Mouse (Mus musculus): Measurements from ENCODE around the gene Ubtd2. TPM values are rescaled to one million over a fixed set of nuclear protein-coding genes. Genes with fewer than 3 reads are reported as not detected.

Gene Ubtd2
- polyA plus RNA-seq, 1 experiment from 2014 or later, result 25.1 TPM

GRCm38 (mm10) chr11:32536954-32537353 is 81.8 kb downstream of the Ubtd2 start:
- H3K27ac ChIP-seq (ENCODE audit: low read length), result no peak overlapping the region
- H3K27me3 ChIP-seq (replicated peaks; ENCODE audit: insufficient read depth, low read length), result no peaks in the 10 kb centered on the region
- no peak for TF ChIP-seq EP300 (IDR thresholded peaks at IDR 0.05)
- no peak for TF ChIP-seq CTCF (IDR thresholded peaks at IDR 0.05)
- H3K9me3 ChIP-seq (ENCODE audit: low read length), result no peaks in the 10 kb centered on the region
- H3K36me3 ChIP-seq (ENCODE audit: insufficient read depth, low read length), result no peaks in the 10 kb centered on the region
- H3K4me2 ChIP-seq (replicated peaks; ENCODE audit: low read depth, low read length), result no peak overlapping the region
- no peak overlapping the region for H3K4me3 ChIP-seq (ENCODE audit: low read depth, low read length)
- H3K4me1 ChIP-seq (ENCODE audit: insufficient read depth, low read depth, low read length), result peaks cover 13% of the 10 kb centered on the region
- WGBS, result 57% methylated on average over 7 of the region's 7 CpGs
- H3K9ac ChIP-seq (replicated peaks; ENCODE audit: low read depth), result no peak overlapping the region
- ATAC-seq (no peak), DNase-seq (ENCODE audit: low spot score) (no peak)

- Histone ChIP-seq H3K27ac (ENCODE audit: low read length) (no peak overlapping the region), H3K4me3 (ENCODE audit: low read depth, low read length) (no peak overlapping the region), H3K27me3 (replicated peaks; ENCODE audit: insufficient read depth, low read length) (no peaks in the 10 kb centered on the region), H3K9ac (replicated peaks; ENCODE audit: low read depth) (no peak overlapping the region), H3K4me1 (ENCODE audit: insufficient read depth, low read depth, low read length) (peaks cover 12% of the 10 kb centered on the region), H3K4me2 (replicated peaks; ENCODE audit: low read depth, low read length) (no peak overlapping the region), H3K36me3 (ENCODE audit: insufficient read depth, low read length) (no peaks in the 10 kb centered on the region), H3K9me3 (ENCODE audit: low read length) (no peaks in the 10 kb centered on the region)
- no peak for TF ChIP-seq CTCF (IDR thresholded peaks at IDR 0.05)
- TF ChIP-seq EP300 (IDR thresholded peaks at IDR 0.05), result no peak
- ATAC-seq (no peak), DNase-seq (ENCODE audit: low spot score) (no peak)
- WGBS, result 54% methylated on average over 6 of the region's 6 CpGs
These were observed 83.3 kb downstream of the Ubtd2 start for GRCm38 (mm10) chr11:32538435-32538834.

GRCm38 (mm10) chr11:32538846-32539245 is 83.7 kb downstream of the Ubtd2 start:
- H3K36me3 ChIP-seq (ENCODE audit: insufficient read depth, low read length), result no peaks in the 10 kb centered on the region
- H3K9ac ChIP-seq (replicated peaks; ENCODE audit: low read depth), result no peak overlapping the region
- DNase-seq (ENCODE audit: low spot score), result no peak
- H3K27ac ChIP-seq (ENCODE audit: low read length), result no peak overlapping the region
- H3K27me3 ChIP-seq (replicated peaks; ENCODE audit: insufficient read depth, low read length), result no peaks in the 10 kb centered on the region
- H3K4me3 ChIP-seq (ENCODE audit: low read depth, low read length), result no peak overlapping the region
- H3K4me1 ChIP-seq (ENCODE audit: insufficient read depth, low read depth, low read length), result peaks cover 8% of the 10 kb centered on the region; the same call in 1 of the 2 replicates
- no peak for ATAC-seq
- 59% methylated on average over 4 of the region's 4 CpGs for WGBS
- H3K9me3 ChIP-seq (ENCODE audit: low read length), result no peaks in the 10 kb centered on the region
- H3K4me2 ChIP-seq (replicated peaks; ENCODE audit: low read depth, low read length), result no peak overlapping the region
- no peak for TF ChIP-seq CTCF (IDR thresholded peaks at IDR 0.05)
- TF ChIP-seq EP300 (IDR thresholded peaks at IDR 0.05), result no peak

- no peaks in the 10 kb centered on the region for H3K36me3 ChIP-seq (ENCODE audit: insufficient read depth, low read length)
- WGBS, result 67% methylated on average over 7 of the region's 7 CpGs
- no peak overlapping the region for H3K4me2 ChIP-seq (replicated peaks; ENCODE audit: low read depth, low read length)
- ATAC-seq (no peak), DNase-seq (ENCODE audit: low spot score) (no peak)
- no peaks in the 10 kb centered on the region for H3K27me3 ChIP-seq (replicated peaks; ENCODE audit: insufficient read depth, low read length)
- TF ChIP-seq CTCF (IDR thresholded peaks at IDR 0.05) (no peak), EP300 (IDR thresholded peaks at IDR 0.05) (no peak)
- peaks cover 12% of the 10 kb centered on the region; the same call in 1 of the 2 replicates for H3K4me1 ChIP-seq (ENCODE audit: insufficient read depth, low read depth, low read length)
- H3K9me3 ChIP-seq (ENCODE audit: low read length), result no peaks in the 10 kb centered on the region
- no peak overlapping the region for H3K27ac ChIP-seq (ENCODE audit: low read length)
- no peak overlapping the region for H3K9ac ChIP-seq (replicated peaks; ENCODE audit: low read depth)
- H3K4me3 ChIP-seq (ENCODE audit: low read depth, low read length), result no peak overlapping the region
These were observed 84.5 kb downstream of the Ubtd2 start for GRCm38 (mm10) chr11:32539717-32540116.

GRCm38 (mm10) chr11:32540463-32540862 is 85.3 kb downstream of the Ubtd2 start:
- no peak overlapping the region for H3K4me2 ChIP-seq (replicated peaks; ENCODE audit: low read depth, low read length)
- 81% methylated on average over 6 of the region's 6 CpGs for WGBS
- no peak overlapping the region for H3K27ac ChIP-seq (ENCODE audit: low read length)
- H3K4me1 ChIP-seq (ENCODE audit: insufficient read depth, low read depth, low read length), result peaks cover 12% of the 10 kb centered on the region; the same call in 1 of the 2 replicates
- no peaks in the 10 kb centered on the region for H3K9me3 ChIP-seq (ENCODE audit: low read length)
- no peak overlapping the region for H3K9ac ChIP-seq (replicated peaks; ENCODE audit: low read depth)
- no peak for DNase-seq (ENCODE audit: low spot score)
- TF ChIP-seq EP300 (IDR thresholded peaks at IDR 0.05) (no peak), CTCF (IDR thresholded peaks at IDR 0.05) (no peak)
- no peak overlapping the region for H3K4me3 ChIP-seq (ENCODE audit: low read depth, low read length)
- H3K36me3 ChIP-seq (ENCODE audit: insufficient read depth, low read length), result no peaks in the 10 kb centered on the region
- no peak for ATAC-seq
- no peaks in the 10 kb centered on the region for H3K27me3 ChIP-seq (replicated peaks; ENCODE audit: insufficient read depth, low read length)

GRCm38 (mm10) chr11:32542181-32542580 is 87.0 kb downstream of the Ubtd2 start:
- WGBS, result 93% methylated on average over 4 of the region's 4 CpGs
- ATAC-seq (no peak), DNase-seq (ENCODE audit: low spot score) (no peak)
- Histone ChIP-seq H3K4me2 (replicated peaks; ENCODE audit: low read depth, low read length) (no peak overlapping the region), H3K9me3 (ENCODE audit: low read length) (no peaks in the 10 kb centered on the region), H3K27ac (ENCODE audit: low read length) (no peak overlapping the region), H3K4me3 (ENCODE audit: low read depth, low read length) (no peak overlapping the region), H3K9ac (replicated peaks; ENCODE audit: low read depth) (no peak overlapping the region), H3K27me3 (replicated peaks; ENCODE audit: insufficient read depth, low read length) (no peaks in the 10 kb centered on the region), H3K4me1 (ENCODE audit: insufficient read depth, low read depth, low read length) (peaks cover 12% of the 10 kb centered on the region; the same call in 1 of the 2 replicates), H3K36me3 (ENCODE audit: insufficient read depth, low read length) (no peaks in the 10 kb centered on the region)
- TF ChIP-seq CTCF (IDR thresholded peaks at IDR 0.05), result no peak
- no peak for TF ChIP-seq EP300 (IDR thresholded peaks at IDR 0.05)

Measured in lung, postnatal 0 days (tissue).